Mouse (Mus musculus): ENCODE data around the gene Itpr1. TPM values are rescaled to one million over a fixed set of nuclear protein-coding genes. Genes with fewer than 3 reads are reported as not detected.

The Itpr1 gene
- polyA plus RNA-seq, 1 experiment, result 4.7 TPM

- Histone ChIP-seq H3K36me3 (ENCODE audit: control insufficient read depth, insufficient read depth, low read length) (no peaks in the 10 kb centered on the region), H3K4me1 (ENCODE audit: control insufficient read depth, insufficient read depth, insufficient read length, low read length) (no peaks in the 10 kb centered on the region; the same call in 1 of the 2 replicates), H3K27ac (ENCODE audit: insufficient read depth, low read depth, low read length) (no peak overlapping the region), H3K4me3 (ENCODE audit: low read depth, low read length) (no peak overlapping the region), H3K27me3 (ENCODE audit: control insufficient read depth, insufficient read depth, low read length) (no peaks in the 10 kb centered on the region)
- TF ChIP-seq POLR2A (IDR thresholded peaks at IDR 0.05; ENCODE audit: low read depth, low read length), result no peak
- no peak for TF ChIP-seq CTCF (IDR thresholded peaks at IDR 0.05; ENCODE audit: extremely low read depth, insufficient read length, insufficient replicate concordance, low read depth, low read length)
- WGBS, result 79% methylated on average over 7 of the region's 7 CpGs
These were observed 115.4 kb downstream of the Itpr1 start for GRCm38 (mm10) chr6:108328296-108328695.

- TF ChIP-seq POLR2A (IDR thresholded peaks at IDR 0.05; ENCODE audit: low read depth, low read length), result no peak
- TF ChIP-seq CTCF (IDR thresholded peaks at IDR 0.05; ENCODE audit: extremely low read depth, insufficient read length, insufficient replicate concordance, low read depth, low read length), result no peak
- 88% methylated on average over 8 of the region's 8 CpGs for WGBS
- Histone ChIP-seq H3K27ac (ENCODE audit: insufficient read depth, low read depth, low read length) (no peak overlapping the region), H3K27me3 (ENCODE audit: control insufficient read depth, insufficient read depth, low read length) (no peaks in the 10 kb centered on the region), H3K36me3 (ENCODE audit: control insufficient read depth, insufficient read depth, low read length) (no peaks in the 10 kb centered on the region), H3K4me1 (ENCODE audit: control insufficient read depth, insufficient read depth, insufficient read length, low read length) (no peaks in the 10 kb centered on the region; the same call in 1 of the 2 replicates), H3K4me3 (ENCODE audit: low read depth, low read length) (no peak overlapping the region)
These were observed 117.6 kb downstream of the Itpr1 start for GRCm38 (mm10) chr6:108330461-108330860.

- H3K36me3 ChIP-seq (ENCODE audit: control insufficient read depth, insufficient read depth, low read length), result no peaks in the 10 kb centered on the region
- no peak overlapping the region for H3K27ac ChIP-seq (ENCODE audit: insufficient read depth, low read depth, low read length)
- no peaks in the 10 kb centered on the region for H3K4me1 ChIP-seq (ENCODE audit: control insufficient read depth, insufficient read depth, insufficient read length, low read length)
- no peak overlapping the region for H3K4me3 ChIP-seq (ENCODE audit: low read depth, low read length)
- 65% methylated on average over 3 of the region's 3 CpGs for WGBS
- TF ChIP-seq POLR2A (IDR thresholded peaks at IDR 0.05; ENCODE audit: low read depth, low read length), result no peak
- no peak for TF ChIP-seq CTCF (IDR thresholded peaks at IDR 0.05; ENCODE audit: extremely low read depth, insufficient read length, insufficient replicate concordance, low read depth, low read length)
- no peaks in the 10 kb centered on the region for H3K27me3 ChIP-seq (ENCODE audit: control insufficient read depth, insufficient read depth, low read length)
These were observed 118.4 kb downstream of the Itpr1 start for GRCm38 (mm10) chr6:108331268-108331667.

GRCm38 (mm10) chr6:108334059-108334458, 121.2 kb downstream of the Itpr1 start:
- H3K27me3 ChIP-seq (ENCODE audit: control insufficient read depth, insufficient read depth, low read length), result no peaks in the 10 kb centered on the region
- no peaks in the 10 kb centered on the region for H3K4me1 ChIP-seq (ENCODE audit: control insufficient read depth, insufficient read depth, insufficient read length, low read length)
- no peak overlapping the region for H3K4me3 ChIP-seq (ENCODE audit: low read depth, low read length)
- WGBS, result 79% methylated on average over 3 of the region's 3 CpGs
- no peaks in the 10 kb centered on the region for H3K36me3 ChIP-seq (ENCODE audit: control insufficient read depth, insufficient read depth, low read length)
- H3K27ac ChIP-seq (ENCODE audit: insufficient read depth, low read depth, low read length), result no peak overlapping the region
- TF ChIP-seq POLR2A (IDR thresholded peaks at IDR 0.05; ENCODE audit: low read depth, low read length), result no peak
- no peak for TF ChIP-seq CTCF (IDR thresholded peaks at IDR 0.05; ENCODE audit: extremely low read depth, insufficient read length, insufficient replicate concordance, low read depth, low read length)

- Histone ChIP-seq H3K27me3 (ENCODE audit: control insufficient read depth, insufficient read depth, low read length) (no peaks in the 10 kb centered on the region), H3K4me3 (ENCODE audit: low read depth, low read length) (no peak overlapping the region)
- TF ChIP-seq CTCF (IDR thresholded peaks at IDR 0.05; ENCODE audit: extremely low read depth, insufficient read length, insufficient replicate concordance, low read depth, low read length) (no peak), POLR2A (IDR thresholded peaks at IDR 0.05; ENCODE audit: low read depth, low read length) (no peak)
These were observed 122.4 kb downstream of the Itpr1 start for GRCm38 (mm10) chr6:108335202-108335823.

GRCm38 (mm10) chr6:108336506-108336905, 123.6 kb downstream of the Itpr1 start:
- H3K36me3 ChIP-seq (ENCODE audit: control insufficient read depth, insufficient read depth, low read length), result no peaks in the 10 kb centered on the region
- no peaks in the 10 kb centered on the region for H3K4me1 ChIP-seq (ENCODE audit: control insufficient read depth, insufficient read depth, insufficient read length, low read length)
- H3K27me3 ChIP-seq (ENCODE audit: control insufficient read depth, insufficient read depth, low read length), result no peaks in the 10 kb centered on the region
- WGBS, result 94% methylated on average over 6 of the region's 6 CpGs
- no peak overlapping the region for H3K27ac ChIP-seq (ENCODE audit: insufficient read depth, low read depth, low read length)
- H3K4me3 ChIP-seq (ENCODE audit: low read depth, low read length), result no peak overlapping the region
- TF ChIP-seq POLR2A (IDR thresholded peaks at IDR 0.05; ENCODE audit: low read depth, low read length) (no peak), CTCF (IDR thresholded peaks at IDR 0.05; ENCODE audit: extremely low read depth, insufficient read length, insufficient replicate concordance, low read depth, low read length) (no peak)

More at GRCm38 (mm10) chr6:108335202-108335823, 122.4 kb downstream of the Itpr1 start:
- Histone ChIP-seq H3K4me1 (ENCODE audit: control insufficient read depth, insufficient read depth, insufficient read length, low read length) (no peaks in the 10 kb centered on the region), H3K36me3 (ENCODE audit: control insufficient read depth, insufficient read depth, low read length) (no peaks in the 10 kb centered on the region), H3K27ac (ENCODE audit: insufficient read depth, low read depth, low read length) (no peak overlapping the region)

GRCm38 (mm10) chr6:108337289-108337688, 124.4 kb downstream of the Itpr1 start:
- WGBS, result 60% methylated on average over 6 of the region's 6 CpGs
- TF ChIP-seq POLR2A (IDR thresholded peaks at IDR 0.05; ENCODE audit: low read depth, low read length) (no peak), CTCF (IDR thresholded peaks at IDR 0.05; ENCODE audit: extremely low read depth, insufficient read length, insufficient replicate concordance, low read depth, low read length) (no peak)
- no peak overlapping the region for H3K27ac ChIP-seq (ENCODE audit: insufficient read depth, low read depth, low read length)
- no peak overlapping the region for H3K4me3 ChIP-seq (ENCODE audit: low read depth, low read length)
- no peaks in the 10 kb centered on the region for H3K4me1 ChIP-seq (ENCODE audit: control insufficient read depth, insufficient read depth, insufficient read length, low read length)
- no peaks in the 10 kb centered on the region for H3K27me3 ChIP-seq (ENCODE audit: control insufficient read depth, insufficient read depth, low read length)
- H3K36me3 ChIP-seq (ENCODE audit: control insufficient read depth, insufficient read depth, low read length), result no peaks in the 10 kb centered on the region
